Mouse (Mus musculus): Measurements from ENCODE around the gene Notch1.

Notch1 gene

GRCm38 (mm10) chr2:26500599-26501370, 15.7 kb downstream of the Notch1 start:
- DNase-seq (ENCODE audit: low spot score) = no peak

- no peak for DNase-seq (ENCODE audit: low spot score)
Measured at GRCm38 (mm10) chr2:26500027-26500598, 16.4 kb downstream of the Notch1 start.

GRCm38 (mm10) chr2:26498694-26499093, 17.8 kb downstream of the Notch1 start:
- no peak for DNase-seq (ENCODE audit: low spot score)

GRCm38 (mm10) chr2:26497861-26498533, 18.5 kb downstream of the Notch1 start:
- DNase-seq (ENCODE audit: low spot score) = no peak

GRCm38 (mm10) chr2:26496451-26496850, 20.0 kb downstream of the Notch1 start:
- no peak for DNase-seq (ENCODE audit: low spot score)

- DNase-seq (ENCODE audit: low spot score) = no peak
Measured at GRCm38 (mm10) chr2:26495701-26496100, 20.8 kb downstream of the Notch1 start.

- DNase-seq (ENCODE audit: low spot score) = no peak
Measured at GRCm38 (mm10) chr2:26494991-26495390, 21.5 kb downstream of the Notch1 start.

- DNase-seq (ENCODE audit: low spot score) = no peak
Measured at GRCm38 (mm10) chr2:26494396-26494795, 22.1 kb downstream of the Notch1 start.

- no peak for DNase-seq (ENCODE audit: low spot score)
Measured at GRCm38 (mm10) chr2:26493021-26493781, 23.3 kb downstream of the Notch1 start.

- no peak for DNase-seq (ENCODE audit: low spot score)
Measured at GRCm38 (mm10) chr2:26490760-26491301, 25.6 kb downstream of the Notch1 start.

- DNase-seq (ENCODE audit: low spot score) = no peak
Measured at GRCm38 (mm10) chr2:26488535-26489135, 27.8 kb downstream of the Notch1 start.

GRCm38 (mm10) chr2:26487322-26488021, 29.0 kb downstream of the Notch1 start:
- DNase-seq (ENCODE audit: low spot score) = no peak

- DNase-seq (ENCODE audit: low spot score) = no peak
Measured at GRCm38 (mm10) chr2:26486835-26487321, 29.6 kb downstream of the Notch1 start.

GRCm38 (mm10) chr2:26486264-26486810, 30.1 kb downstream of the Notch1 start:
- no peak for DNase-seq (ENCODE audit: low spot score)

GRCm38 (mm10) chr2:26485710-26486109, 30.8 kb downstream of the Notch1 start:
- DNase-seq (ENCODE audit: low spot score) = no peak

GRCm38 (mm10) chr2:26485278-26485677, 31.2 kb downstream of the Notch1 start:
- DNase-seq (ENCODE audit: low spot score) = no peak

GRCm38 (mm10) chr2:26484169-26484568, 32.3 kb downstream of the Notch1 start:
- no peak for DNase-seq (ENCODE audit: low spot score)

- DNase-seq (ENCODE audit: low spot score) = no peak
Measured at GRCm38 (mm10) chr2:26483230-26483869, 33.1 kb downstream of the Notch1 start.

GRCm38 (mm10) chr2:26482824-26483223, 33.6 kb downstream of the Notch1 start:
- DNase-seq (ENCODE audit: low spot score) = no peak
